8 mouse cellular contexts compared by ENCODE assay signal in genomic region chr6:121129506-121129905, GRCm38 (mm10). TPM values are rescaled to one million over a fixed set of nuclear protein-coding genes. Genes with fewer than 3 reads are reported as not detected.
DNase-seq lines count a peak whose midpoint lies in the region; ATAC-seq lines count a peak whose summit lies in the region.

No protein-coding gene starts in this region.

- no peak for DNase-seq in kidney, adult 18-20 months
- peak; percentile 51 to 62 for DNase-seq in cerebellum, adult 18-20 months
- DNase-seq in right cerebral cortex, postnatal 25 days, result peak; percentile 63
- DNase-seq in adrenal gland, postnatal 10 days, result no peak
- no peak for DNase-seq in spleen, adult 18-20 months

- peak overlapping the region; percentile 74 for H3K4me2 ChIP-seq in kidney, embryonic 16.5 days (replicated peaks; ENCODE audit: low read depth, low read length)
- H3K4me2 ChIP-seq in heart, embryonic 16.5 days (ENCODE audit: low read depth, low read length), result peak overlapping the region; percentile 82
- peak overlapping the region; percentile 85 for H3K4me2 ChIP-seq in liver, embryonic 12.5 days

- peak; percentile 62 for ATAC-seq in kidney, embryonic 16.5 days (ENCODE audit: low FRiP score, low TSS enrichment)
- no peak for ATAC-seq in heart, embryonic 16.5 days (replicated peaks; ENCODE audit: extremely low read depth, insufficient read depth, low FRiP score)
- ATAC-seq in liver, embryonic 12.5 days, result peak; percentile 47

- peak overlapping the region; percentile 56 for H3K9ac ChIP-seq in kidney, embryonic 16.5 days (replicated peaks; ENCODE audit: low read length)
- H3K9ac ChIP-seq in heart, embryonic 16.5 days (ENCODE audit: low read length), result peak overlapping the region; percentile 63
- peak overlapping the region; percentile 55 for H3K9ac ChIP-seq in liver, embryonic 12.5 days

- H3K9me3 ChIP-seq in kidney, embryonic 16.5 days (ENCODE audit: low read length), result no peaks in the 10 kb centered on the region
- no peaks in the 10 kb centered on the region for H3K9me3 ChIP-seq in heart, embryonic 16.5 days (replicated peaks; ENCODE audit: control insufficient read depth, low read length)
- no peaks in the 10 kb centered on the region for H3K9me3 ChIP-seq in liver, embryonic 12.5 days (replicated peaks)

- peaks cover 14% of the 10 kb centered on the region for H3K4me1 ChIP-seq in kidney, embryonic 16.5 days (ENCODE audit: insufficient read depth, low read length)
- peaks cover 17% of the 10 kb centered on the region for H3K4me1 ChIP-seq in heart, embryonic 16.5 days (ENCODE audit: control insufficient read depth, insufficient read depth, low read length)
- H3K4me1 ChIP-seq in liver, embryonic 12.5 days, result peaks cover 19% of the 10 kb centered on the region

- no peaks in the 10 kb centered on the region for H3K36me3 ChIP-seq in kidney, embryonic 16.5 days (ENCODE audit: insufficient read depth, low read length)
- no peaks in the 10 kb centered on the region for H3K36me3 ChIP-seq in heart, embryonic 16.5 days (ENCODE audit: control insufficient read depth, insufficient read depth)
- no peaks in the 10 kb centered on the region for H3K36me3 ChIP-seq in liver, embryonic 12.5 days

- H3K27me3 ChIP-seq in kidney, embryonic 16.5 days (ENCODE audit: insufficient read depth, low read length), result peaks cover 27% of the 10 kb centered on the region
- 0 out of 2 replicates have a peak, but pooled peaks cover 5% of the 10 kb centered on the region for H3K27me3 ChIP-seq in heart, embryonic 16.5 days (ENCODE audit: control insufficient read depth, insufficient read depth, low read length)
- H3K27me3 ChIP-seq in liver, embryonic 12.5 days (replicated peaks), result peaks cover 59% of the 10 kb centered on the region

- H3K4me3 ChIP-seq in kidney, embryonic 16.5 days (ENCODE audit: low read length), result peak overlapping the region; percentile 41
- peak overlapping the region; percentile 38 for H3K4me3 ChIP-seq in heart, embryonic 16.5 days (ENCODE audit: low read length)
- peak overlapping the region; percentile 51 for H3K4me3 ChIP-seq in liver, embryonic 12.5 days

- H3K27ac ChIP-seq in kidney, embryonic 16.5 days (ENCODE audit: low read length), result no peak overlapping the region
- H3K27ac ChIP-seq in heart, embryonic 16.5 days (ENCODE audit: low read length), result no peak overlapping the region
- H3K27ac ChIP-seq in liver, embryonic 12.5 days, result no peak overlapping the region

- 8% methylated on average over 21 of the region's 21 CpGs for WGBS in kidney, embryonic 16.5 days
- WGBS in heart, embryonic 16.5 days, result 16% methylated on average over 21 of the region's 21 CpGs
- WGBS in liver, embryonic 12.5 days (ENCODE audit: insufficient replicate concordance), result 11% methylated on average over 21 of the region's 21 CpGs

RNA-seq across cellular contexts. Expression of gene Mical3, which starts 1.3 kb away (rescaled TPM):
- polyA plus RNA-seq in kidney, embryonic 16.5 days (2015; fragmentation: Nextera tagmentation; extraction: Ambion mirVana), result 10.9 and 11.6 TPM in 2 replicates
- polyA plus RNA-seq in heart, embryonic 16.5 days (2015; fragmentation: Nextera tagmentation; extraction: Ambion mirVana), result 27.2 and 30.4 TPM in 2 replicates
- polyA plus RNA-seq in liver, embryonic 12.5 days (2016; fragmentation: Nextera tagmentation; extraction: Ambion mirVana), result 12.8 and 13.7 TPM in 2 replicates
- total RNA-seq in adrenal gland, postnatal 10 days (2021), result 10 to 100 TPM; 43.0 to 75.5 TPM

RNA-seq across cellular contexts. Expression of gene Pex26, which starts 54.0 kb away (rescaled TPM):
- polyA plus RNA-seq in kidney, embryonic 16.5 days (2015; fragmentation: Nextera tagmentation; extraction: Ambion mirVana), result 12.8 and 13.6 TPM in 2 replicates
- polyA plus RNA-seq in heart, embryonic 16.5 days (2015; fragmentation: Nextera tagmentation; extraction: Ambion mirVana), result 6.7 and 7.6 TPM in 2 replicates
- polyA plus RNA-seq in liver, embryonic 12.5 days (2016; fragmentation: Nextera tagmentation; extraction: Ambion mirVana), result 5.3 and 5.5 TPM in 2 replicates
- 10 to 100 TPM; 10.5 to 11.1 TPM for total RNA-seq in adrenal gland, postnatal 10 days (2021)

Comparison
In these comparisons a context has a peak if more than half of its experiments do, and no peak if none do; other contexts are left out.
1. DNase-seq: peak in cerebellum, adult 18-20 months (2 of 2) and right cerebral cortex, postnatal 25 days (single experiment); none in kidney, adult 18-20 months (single experiment), adrenal gland, postnatal 10 days (single experiment) and spleen, adult 18-20 months (0 of 2).
2. Peak in every context shown above with its lines, with median percentiles within 50 percentile points of each other: H3K4me2 ChIP-seq, H3K4me3 ChIP-seq and H3K9ac ChIP-seq.